ENCODE assay signal across 23 mouse cellular contexts in genomic region chr14:120148803-120149202, GRCm38 (mm10).
DNase-seq lines count a peak whose midpoint lies in the region; ATAC-seq and TF ChIP-seq lines count a peak whose summit lies in the region.
"Had no signal": no experiment of that assay in that cellular context is flagged by ENCODE, and none has a peak within 500 bp of the region (broad histone marks: within the 10 kb centered on the region; RNA-seq: fewer than 3 reads in every experiment).

No protein-coding gene starts in this region.

- H3K4me3 ChIP-seq in forebrain, postnatal 0 days (ENCODE audit: low read depth, low read length), result no peak overlapping the region
- no peak overlapping the region for H3K4me3 ChIP-seq in forebrain, embryonic 13.5 days
- peak overlapping the region; percentile 23 for H3K4me3 ChIP-seq in testis, adult 2 months (ENCODE audit: control insufficient read depth, low read depth, low read length)
- no peak overlapping the region for H3K4me3 ChIP-seq in limb, embryonic 10.5 days
- peak overlapping the region; percentile 5; the same call in 1 of the 2 replicates for H3K4me3 ChIP-seq in small intestine, adult 2 months (ENCODE audit: low read depth, low read length)
- H3K4me3 ChIP-seq in kidney, embryonic 15.5 days (replicated peaks), result no peak overlapping the region
- H3K4me3 ChIP-seq: forebrain, embryonic 15.5 days; lung, embryonic 15.5 days had no signal

- H3K9me3 ChIP-seq in forebrain, postnatal 0 days (ENCODE audit: low read length), result no peaks in the 10 kb centered on the region
- H3K9me3 ChIP-seq in forebrain, embryonic 13.5 days (replicated peaks), result no peaks in the 10 kb centered on the region
- no peaks in the 10 kb centered on the region for H3K9me3 ChIP-seq in limb, embryonic 10.5 days (replicated peaks)
- no peaks in the 10 kb centered on the region for H3K9me3 ChIP-seq in kidney, embryonic 15.5 days (replicated peaks)
- H3K9me3 ChIP-seq: forebrain, embryonic 15.5 days; lung, embryonic 15.5 days had no signal

- ATAC-seq in forebrain, postnatal 0 days, result no peak
- ATAC-seq in forebrain, embryonic 13.5 days, result no peak
- ATAC-seq in kidney, embryonic 15.5 days (replicated peaks; ENCODE audit: low FRiP score), result no peak
- ATAC-seq: activated CD4-positive, CD25-positive, alpha-beta regulatory T cell, adult 4 months; CD4-positive, CD25-positive, alpha-beta regulatory T cell, adult 4 months; forebrain, embryonic 15.5 days; hindbrain, postnatal 0 days had no signal

- no peak overlapping the region for H3K9ac ChIP-seq in forebrain, postnatal 0 days
- H3K9ac ChIP-seq in forebrain, embryonic 13.5 days, result no peak overlapping the region
- no peak overlapping the region for H3K9ac ChIP-seq in kidney, embryonic 15.5 days
- H3K9ac ChIP-seq: forebrain, embryonic 15.5 days; liver, embryonic 14.5 days; lung, embryonic 15.5 days had no signal

- no peak overlapping the region for H3K4me2 ChIP-seq in forebrain, postnatal 0 days (ENCODE audit: low read depth)
- H3K4me2 ChIP-seq in forebrain, embryonic 13.5 days, result no peak overlapping the region
- H3K4me2 ChIP-seq in kidney, embryonic 15.5 days, result no peak overlapping the region
- H3K4me2 ChIP-seq: forebrain, embryonic 15.5 days; heart, embryonic 11.5 days; lung, embryonic 15.5 days; midbrain, embryonic 11.5 days had no signal

- H3K36me3 ChIP-seq in forebrain, postnatal 0 days (ENCODE audit: insufficient read depth), result no peaks in the 10 kb centered on the region
- no peaks in the 10 kb centered on the region for H3K36me3 ChIP-seq in forebrain, embryonic 13.5 days (ENCODE audit: poor library complexity, severe bottlenecking)
- no peaks in the 10 kb centered on the region for H3K36me3 ChIP-seq in testis, adult 2 months (ENCODE audit: control insufficient read depth, insufficient read depth, low read length)
- H3K36me3 ChIP-seq in limb, embryonic 10.5 days, result no peaks in the 10 kb centered on the region
- no peaks in the 10 kb centered on the region for H3K36me3 ChIP-seq in small intestine, adult 2 months (ENCODE audit: control insufficient read depth, insufficient read depth, low read length)
- H3K36me3 ChIP-seq in kidney, embryonic 15.5 days, result no peaks in the 10 kb centered on the region
- H3K36me3 ChIP-seq: forebrain, embryonic 15.5 days; G1E; lung, embryonic 15.5 days had no signal

- H3K27ac ChIP-seq in forebrain, postnatal 0 days (ENCODE audit: low read depth, low read length), result 0 out of 2 replicates have a peak overlapping the region, but pooled peaks have one; percentile 50
- no peak overlapping the region for H3K27ac ChIP-seq in forebrain, embryonic 13.5 days
- no peak overlapping the region for H3K27ac ChIP-seq in testis, adult 2 months (ENCODE audit: control insufficient read depth, insufficient read depth, low read depth, low read length)
- peak overlapping the region; percentile 30; the same call in 1 of the 2 replicates for H3K27ac ChIP-seq in limb, embryonic 10.5 days
- no peak overlapping the region for H3K27ac ChIP-seq in small intestine, adult 2 months (ENCODE audit: insufficient read depth, low read depth, low read length)
- no peak overlapping the region for H3K27ac ChIP-seq in kidney, embryonic 15.5 days
- H3K27ac ChIP-seq: forebrain, embryonic 15.5 days; hindbrain, postnatal 0 days; liver, embryonic 14.5 days; lung, embryonic 15.5 days had no signal

- no peaks in the 10 kb centered on the region for H3K27me3 ChIP-seq in forebrain, postnatal 0 days (ENCODE audit: insufficient read depth, low read length)
- no peaks in the 10 kb centered on the region for H3K27me3 ChIP-seq in forebrain, embryonic 13.5 days
- no peaks in the 10 kb centered on the region for H3K27me3 ChIP-seq in testis, adult 2 months (ENCODE audit: control insufficient read depth, insufficient read depth, low read length)
- H3K27me3 ChIP-seq in limb, embryonic 10.5 days (ENCODE audit: low read depth, poor library complexity, severe bottlenecking), result no peaks in the 10 kb centered on the region
- H3K27me3 ChIP-seq in small intestine, adult 2 months (ENCODE audit: control insufficient read depth, insufficient read depth, low read length), result no peaks in the 10 kb centered on the region
- no peaks in the 10 kb centered on the region for H3K27me3 ChIP-seq in kidney, embryonic 15.5 days
- H3K27me3 ChIP-seq: forebrain, embryonic 15.5 days; lung, embryonic 15.5 days had no signal

- TF ChIP-seq POLR2A in testis, adult 2 months (IDR thresholded peaks at IDR 0.05; ENCODE audit: control insufficient read depth, low read depth, low read length), result no peak
- no peak for TF ChIP-seq POLR2A in small intestine, adult 2 months (IDR thresholded peaks at IDR 0.05; ENCODE audit: low read depth, low read length)

- 89% methylated on average over 11 of the region's 11 CpGs for WGBS in forebrain, postnatal 0 days
- WGBS in forebrain, embryonic 13.5 days, result 89% methylated on average over 11 of the region's 11 CpGs
- 87% methylated on average over 11 of the region's 11 CpGs for WGBS in limb, embryonic 10.5 days
- 82% methylated on average over 11 of the region's 11 CpGs for WGBS in small intestine, adult 2 months
- 86% methylated on average over 11 of the region's 11 CpGs for WGBS in kidney, embryonic 15.5 days

- no peak for DNase-seq in forebrain, postnatal 0 days
- DNase-seq in testis, postnatal 10 days (ENCODE audit: low spot score), result no peak
- DNase-seq in limb, embryonic 10.5 days (ENCODE audit: low spot score), result no peak
- DNase-seq in layer of hippocampus, postnatal 25 days (ENCODE audit: extremely low spot score in 1 of 2, low spot score in 1 of 2), result no peak
- DNase-seq: adrenal gland, postnatal 10 days; cerebellum, postnatal 10 days; embryo, embryonic 11 days; heart, postnatal 4 days; kidney, adult 8-10 months; kidney, postnatal 25 days had no signal

- no peak for TF ChIP-seq CTCF in forebrain, postnatal 0 days (IDR thresholded peaks at IDR 0.05; ENCODE audit: low read depth)
- no peak for TF ChIP-seq CTCF in testis, adult 2 months (IDR thresholded peaks at IDR 0.05; ENCODE audit: control insufficient read depth, insufficient read depth, insufficient replicate concordance, low read depth, low read length)
- TF ChIP-seq CTCF in small intestine, adult 2 months (IDR thresholded peaks at IDR 0.05; ENCODE audit: extremely low read depth, insufficient read length, insufficient replicate concordance, low read depth, low read length), result no peak

- no peaks in the 10 kb centered on the region for H3K4me1 ChIP-seq in forebrain, postnatal 0 days (ENCODE audit: insufficient read depth)
- no peaks in the 10 kb centered on the region for H3K4me1 ChIP-seq in forebrain, embryonic 13.5 days
- H3K4me1 ChIP-seq in testis, adult 2 months (ENCODE audit: control insufficient read depth, insufficient read depth, low read length), result peaks cover 5% of the 10 kb centered on the region
- H3K4me1 ChIP-seq in limb, embryonic 10.5 days, result peaks cover 32% of the 10 kb centered on the region
- H3K4me1 ChIP-seq in small intestine, adult 2 months (ENCODE audit: control insufficient read depth, insufficient read depth, insufficient read length, low read length), result no peaks in the 10 kb centered on the region
- peaks cover 9% of the 10 kb centered on the region for H3K4me1 ChIP-seq in kidney, embryonic 15.5 days
- H3K4me1 ChIP-seq: forebrain, embryonic 15.5 days; lung, embryonic 15.5 days had no signal

Comparison
In these comparisons a context has a peak if more than half of its experiments do, and no peak if none do; other contexts are left out.
1. H3K27ac ChIP-seq: peak in forebrain, postnatal 0 days (single experiment) and limb, embryonic 10.5 days (single experiment); none in forebrain, embryonic 13.5 days (single experiment), testis, adult 2 months (single experiment), small intestine, adult 2 months (single experiment) and kidney, embryonic 15.5 days (single experiment).
2. H3K4me3 ChIP-seq: peak in testis, adult 2 months (single experiment) and small intestine, adult 2 months (single experiment); none in forebrain, postnatal 0 days (single experiment), forebrain, embryonic 13.5 days (single experiment), limb, embryonic 10.5 days (single experiment) and kidney, embryonic 15.5 days (single experiment).